Comparison of ENCODE assay signal across 24 mouse cellular contexts in the genomic region with DNA sequence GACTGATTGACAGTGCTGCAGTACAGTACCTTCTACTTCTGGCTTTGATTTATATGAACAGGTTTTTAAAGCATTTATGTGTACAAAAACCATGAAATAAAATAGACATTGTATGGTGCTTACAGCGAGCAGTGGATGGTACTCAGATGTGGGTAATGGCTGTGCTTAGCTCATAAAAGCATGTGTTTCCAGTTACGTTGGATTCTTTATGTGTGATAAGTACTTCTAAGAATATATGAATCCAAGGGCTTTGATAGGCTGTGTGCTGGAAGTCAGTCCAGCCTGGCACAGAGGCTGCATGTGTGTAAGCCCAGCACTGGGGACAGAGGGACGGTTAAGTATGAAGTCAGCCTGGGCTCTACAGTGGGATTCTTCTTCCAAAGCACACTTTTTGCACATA. TPM values are rescaled to one million over a fixed set of nuclear protein-coding genes. Genes with fewer than 3 reads are reported as not detected.
A peak's percentile ranks its signal among the peaks of the same experiment; 100 is the strongest.
DNase-seq lines count a peak whose midpoint lies in the region; ATAC-seq lines count a peak whose summit lies in the region.
"Had no signal": no experiment of that assay in that cellular context is flagged by ENCODE, and none has a peak within 500 bp of the region (broad histone marks: within the 10 kb centered on the region; RNA-seq: fewer than 3 reads in every experiment).

No protein-coding gene starts in this region.

- WGBS in embryonic facial prominence, embryonic 11.5 days: 69% methylated on average over 3 of the region's 3 CpGs
- WGBS in embryonic facial prominence, embryonic 10.5 days: 81% methylated on average over 3 of the region's 3 CpGs
- 30% methylated on average over 3 of the region's 3 CpGs for WGBS in limb, embryonic 13.5 days
- 86% methylated on average over 3 of the region's 3 CpGs for WGBS in limb, embryonic 10.5 days

- H3K36me3 ChIP-seq in embryonic facial prominence, embryonic 11.5 days (replicated peaks; ENCODE audit: control insufficient read depth, insufficient read depth, low read depth, low read length): no peaks in the 10 kb centered on the region
- H3K36me3 ChIP-seq in embryonic facial prominence, embryonic 10.5 days (replicated peaks): no peaks in the 10 kb centered on the region
- H3K36me3 ChIP-seq in limb, embryonic 13.5 days: no peaks in the 10 kb centered on the region
- H3K36me3 ChIP-seq in limb, embryonic 10.5 days: no peaks in the 10 kb centered on the region
- H3K36me3 ChIP-seq: embryonic facial prominence, embryonic 12.5 days; forebrain, embryonic 15.5 days; G1E had no signal

- H3K9me3 ChIP-seq in embryonic facial prominence, embryonic 11.5 days (replicated peaks; ENCODE audit: control insufficient read depth, low read length): no peaks in the 10 kb centered on the region
- H3K9me3 ChIP-seq in embryonic facial prominence, embryonic 10.5 days: no peaks in the 10 kb centered on the region
- H3K9me3 ChIP-seq in limb, embryonic 13.5 days: no peaks in the 10 kb centered on the region
- no peaks in the 10 kb centered on the region for H3K9me3 ChIP-seq in limb, embryonic 10.5 days (replicated peaks)
- H3K9me3 ChIP-seq: embryonic facial prominence, embryonic 12.5 days; forebrain, embryonic 13.5 days; forebrain, embryonic 15.5 days; G1E had no signal

- no peak for ATAC-seq in embryonic facial prominence, embryonic 11.5 days (replicated peaks; ENCODE audit: insufficient number of reproducible peaks, low FRiP score, low TSS enrichment, low read depth)
- peak; percentile 59; the same call in 1 of the 2 replicates for ATAC-seq in limb, embryonic 13.5 days (ENCODE audit: low FRiP score, low read depth)
- ATAC-seq: CD4-positive, CD25-positive, alpha-beta regulatory T cell, adult 4 months; forebrain, embryonic 13.5 days; forebrain, embryonic 15.5 days; forebrain, postnatal 0 days had no signal

- H3K27me3 ChIP-seq in embryonic facial prominence, embryonic 11.5 days (ENCODE audit: control insufficient read depth, insufficient read depth, low read length): no peaks in the 10 kb centered on the region
- H3K27me3 ChIP-seq in embryonic facial prominence, embryonic 10.5 days (replicated peaks; ENCODE audit: low read depth, poor library complexity, severe bottlenecking): no peaks in the 10 kb centered on the region
- H3K27me3 ChIP-seq in limb, embryonic 13.5 days: 0 out of 2 replicates have a peak, but pooled peaks cover 3% of the 10 kb centered on the region
- no peaks in the 10 kb centered on the region for H3K27me3 ChIP-seq in limb, embryonic 10.5 days (ENCODE audit: low read depth, poor library complexity, severe bottlenecking)
- H3K27me3 ChIP-seq: CH12.LX; forebrain, embryonic 13.5 days; forebrain, embryonic 15.5 days had no signal

- H3K27ac ChIP-seq in embryonic facial prominence, embryonic 11.5 days (replicated peaks; ENCODE audit: low read depth, low read length): no peak overlapping the region
- H3K27ac ChIP-seq in embryonic facial prominence, embryonic 10.5 days (replicated peaks): no peak overlapping the region
- H3K27ac ChIP-seq in limb, embryonic 13.5 days: no peak overlapping the region
- no peak overlapping the region for H3K27ac ChIP-seq in limb, embryonic 10.5 days
- H3K27ac ChIP-seq: embryonic facial prominence, embryonic 12.5 days; forebrain, embryonic 13.5 days; forebrain, embryonic 15.5 days had no signal

- H3K4me2 ChIP-seq in embryonic facial prominence, embryonic 11.5 days (ENCODE audit: low read depth, low read length): no peak overlapping the region
- no peak overlapping the region for H3K4me2 ChIP-seq in limb, embryonic 13.5 days (replicated peaks)
- H3K4me2 ChIP-seq: embryonic facial prominence, embryonic 12.5 days; forebrain, embryonic 13.5 days; forebrain, embryonic 15.5 days had no signal

- peak; percentile 38 for DNase-seq in embryonic facial prominence, embryonic 11.5 days (ENCODE audit: low spot score)
- DNase-seq in embryonic facial prominence, embryonic 10.5 days (ENCODE audit: low spot score): no peak
- DNase-seq in limb, embryonic 10.5 days (ENCODE audit: low spot score): no peak
- DNase-seq in cerebellum, adult 11-12 months: no peak
- DNase-seq: adrenal gland, adult 2 months; adrenal gland, postnatal 10 days; adrenal gland, postnatal 25 days; B cell, adult 2 months; cerebellum, adult 11 months; cerebellum, adult 2 months; cerebellum, adult 9-10 months; cerebellum, postnatal 10 days; cerebellum, postnatal 25 days; forebrain, postnatal 0 days had no signal

- H3K4me1 ChIP-seq in embryonic facial prominence, embryonic 11.5 days (ENCODE audit: control insufficient read depth, insufficient read depth, low read length): peaks cover 3% of the 10 kb centered on the region
- H3K4me1 ChIP-seq in embryonic facial prominence, embryonic 10.5 days: peaks cover 24% of the 10 kb centered on the region
- peaks cover 31% of the 10 kb centered on the region for H3K4me1 ChIP-seq in limb, embryonic 13.5 days
- H3K4me1 ChIP-seq in limb, embryonic 10.5 days: peaks cover 23% of the 10 kb centered on the region

- no peak overlapping the region for H3K9ac ChIP-seq in embryonic facial prominence, embryonic 11.5 days (replicated peaks; ENCODE audit: low read length)
- H3K9ac ChIP-seq in limb, embryonic 13.5 days: no peak overlapping the region
- H3K9ac ChIP-seq: embryonic facial prominence, embryonic 12.5 days; forebrain, embryonic 13.5 days; forebrain, embryonic 15.5 days; forebrain, postnatal 0 days had no signal

- H3K4me3 ChIP-seq in embryonic facial prominence, embryonic 11.5 days (ENCODE audit: low read depth, low read length): no peak overlapping the region
- H3K4me3 ChIP-seq in embryonic facial prominence, embryonic 10.5 days: no peak overlapping the region
- no peak overlapping the region for H3K4me3 ChIP-seq in limb, embryonic 13.5 days
- no peak overlapping the region for H3K4me3 ChIP-seq in limb, embryonic 10.5 days
- H3K4me3 ChIP-seq: embryonic facial prominence, embryonic 12.5 days; forebrain, embryonic 13.5 days; forebrain, embryonic 15.5 days had no signal

RNA-seq across cellular contexts. Expression of a gene that starts 48.4 kb away (rescaled TPM):
- not detected in 2 replicates for polyA plus RNA-seq in embryonic facial prominence, embryonic 11.5 days (2014; fragmentation: Nextera tagmentation; extraction: Ambion mirVana)
- not detected in 2 replicates for polyA plus RNA-seq in embryonic facial prominence, embryonic 10.5 days (2016; fragmentation: Nextera tagmentation; extraction: Ambion mirVana)
- not detected in 2 replicates for polyA plus RNA-seq in limb, embryonic 13.5 days (2015; fragmentation: Nextera tagmentation; extraction: Ambion mirVana)
- polyA plus RNA-seq in limb, embryonic 10.5 days (2016; fragmentation: Nextera tagmentation; extraction: Ambion mirVana): not detected in 2 replicates
- polyA plus RNA-seq: adrenal gland, adult 2 months; brain, embryonic 14.5 days; cerebellum, adult 2 months; cortical plate, adult 2 months; embryonic facial prominence, embryonic 12.5 days; forebrain, embryonic 11.5 days; forebrain, embryonic 13.5 days; forebrain, embryonic 15.5 days; forebrain, postnatal 0 days; G1E had no signal

RNA-seq across cellular contexts. Expression of a gene that starts 55.9 kb away (rescaled TPM):
- polyA plus RNA-seq in embryonic facial prominence, embryonic 11.5 days (2014; fragmentation: Nextera tagmentation; extraction: Ambion mirVana): 3.5 and 3.6 TPM in 2 replicates
- polyA plus RNA-seq in embryonic facial prominence, embryonic 10.5 days (2016; fragmentation: Nextera tagmentation; extraction: Ambion mirVana): 0.72 and 1.0 TPM in 2 replicates
- 0.93 and 1.2 TPM in 2 replicates for polyA plus RNA-seq in limb, embryonic 13.5 days (2015; fragmentation: Nextera tagmentation; extraction: Ambion mirVana)
- 0.45 and 1.3 TPM in 2 replicates for polyA plus RNA-seq in limb, embryonic 10.5 days (2016; fragmentation: Nextera tagmentation; extraction: Ambion mirVana)
- polyA plus RNA-seq: forebrain, postnatal 0 days had no signal
